Mouse (Mus musculus) heart, postnatal 0 days (tissue): ENCODE data around the gene Plau.

Source experiments
- CTCF ChIP-seq: IDR thresholded peaks from 2 replicates; pipeline ENCODE4 v1.5.1; 2016; ENCODE audit warnings: antibody characterized with exemption, control low read depth, low read depth
- EP300 ChIP-seq: IDR thresholded peaks from 2 replicates; pipeline ENCODE4 v1.6.1; 2016; ENCODE audit warnings: antibody characterized with exemption, low read depth

DNA sequence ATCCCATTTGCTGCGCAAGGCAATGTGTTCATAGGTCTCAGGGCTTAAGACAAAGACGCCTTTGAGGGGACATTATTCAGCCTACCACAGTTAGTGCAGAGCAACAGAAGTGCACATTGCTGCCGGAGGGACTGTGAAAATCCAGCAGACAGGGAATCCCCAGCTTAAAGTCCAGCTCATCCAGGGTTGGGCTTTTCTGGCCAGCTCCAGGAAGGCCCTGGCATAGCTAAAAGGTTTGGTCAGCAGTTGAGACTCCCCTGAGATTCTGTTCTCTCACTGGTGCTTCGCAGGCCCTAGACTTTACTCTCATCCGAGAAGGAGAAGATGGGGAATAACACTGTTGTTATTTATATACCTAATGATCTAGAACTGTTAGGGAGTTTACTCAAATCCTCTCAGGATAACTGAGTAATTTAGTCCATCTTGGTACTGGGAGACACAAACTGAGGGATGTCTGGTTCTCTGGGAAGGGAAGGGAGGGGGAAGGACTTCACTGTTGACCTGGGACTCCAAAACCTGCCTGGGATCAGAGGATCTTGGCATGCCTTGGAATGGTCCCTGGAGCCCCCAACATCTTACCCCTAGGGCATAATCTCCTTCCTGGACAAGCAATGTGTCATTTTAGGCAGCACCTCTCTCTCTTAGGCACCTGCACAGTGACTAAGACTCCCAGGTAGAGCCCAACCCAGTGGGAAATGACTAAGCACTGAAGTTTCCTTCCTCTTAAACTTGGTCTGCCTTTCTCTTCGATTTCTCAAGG, 27.0 kb downstream of the Plau start:
- no peak for TF ChIP-seq CTCF
- no peak for TF ChIP-seq EP300
